Mouse (Mus musculus): Measurements from ENCODE around the gene Bach2.

DNA sequence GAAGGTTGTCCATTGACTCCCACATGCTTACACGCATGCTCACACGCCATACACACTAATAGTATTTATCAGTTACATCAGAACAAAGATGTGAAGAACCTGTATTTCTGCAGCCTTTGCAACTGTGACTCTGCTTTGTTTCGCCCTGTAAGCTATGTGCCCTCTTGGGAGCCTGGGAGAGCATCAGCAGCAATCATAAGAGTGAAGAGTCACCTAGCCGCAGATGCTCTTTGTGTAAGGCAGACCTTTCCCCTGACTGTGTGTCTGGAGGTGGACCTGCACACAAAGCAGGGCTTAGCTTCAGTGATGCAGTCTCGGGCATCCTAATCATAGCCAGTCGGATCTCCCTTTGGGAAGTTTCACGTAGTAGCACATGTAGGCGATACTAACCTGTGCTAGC lies 243.5 kb downstream of the Bach2 start:
- TF ChIP-seq POLR2A (IDR thresholded peaks at IDR 0.05; ENCODE audit: borderline replicate concordance, control insufficient read depth, low read depth, low read length) (no peak), CTCF (IDR thresholded peaks at IDR 0.05; ENCODE audit: control insufficient read depth, insufficient read depth, low read length) (no peak)
